Mouse (Mus musculus) stomach, postnatal 0 days (tissue): ENCODE results near the gene Olfr286.

Experiments
- CTCF ChIP-seq: IDR thresholded peaks from 2 replicates; pipeline ENCODE4 v1.5.1; 2016; ENCODE audit warnings: antibody characterized with exemption, low read depth, mild to moderate bottlenecking, moderate library complexity
- EP300 ChIP-seq: optimal IDR thresholded peaks from 2 replicates; pipeline ENCODE3; 2016; ENCODE audit warnings: antibody characterized with exemption

DNA sequence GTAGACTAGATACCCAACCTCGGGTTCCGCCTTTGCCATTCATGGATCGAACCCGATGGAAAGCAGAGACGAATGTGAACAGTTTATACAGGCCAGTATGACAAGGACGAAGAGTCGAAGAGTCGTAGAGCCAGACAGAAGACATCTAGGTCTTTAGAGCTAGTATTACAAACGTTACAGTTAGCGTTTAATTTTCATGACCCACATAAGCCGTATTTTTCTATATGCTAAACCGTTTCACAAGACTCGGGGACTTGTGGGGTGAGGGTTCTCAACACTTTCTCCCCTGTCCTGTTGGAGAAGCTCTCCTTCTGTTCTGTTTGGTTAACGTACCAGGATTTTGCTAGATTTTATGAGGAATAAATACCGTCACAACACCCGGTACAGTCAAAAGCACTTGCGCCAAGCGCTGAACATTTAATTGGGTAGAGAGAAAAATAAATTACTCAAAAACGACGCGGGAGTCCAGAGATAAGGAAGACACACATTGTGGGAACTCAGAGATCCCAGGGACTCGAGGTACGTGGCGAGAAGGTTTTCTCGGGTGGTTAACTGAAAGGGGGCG is 53.6 kb downstream of the Olfr286 start:
- TF ChIP-seq CTCF (no peak), EP300 (no peak)
